Mouse (Mus musculus): ENCODE measurements around the gene Fbxo24. TPM values are rescaled to one million over a fixed set of nuclear protein-coding genes. Genes with fewer than 3 reads are reported as not detected.
"Not testable (repeated sequence)": the region's sequence is repeated elsewhere in the genome, so short reads cannot be mapped to it uniquely, and the experiment has no call there.

Fbxo24 gene
- total RNA-seq, 1 experiment = 1.1 TPM

GRCm38 (mm10) chr5:137629306-137629721 is 512 bp upstream of the Fbxo24 start:
- Histone ChIP-seq H3K4me3 (ENCODE audit: insufficient read depth in 1 of 2, low read depth in 1 of 2, low read length in 2 of 2, poor library complexity in 1 of 2, severe bottlenecking in 1 of 2) (peak overlapping the region; percentile 97 to 99), H3K27ac (ENCODE audit: insufficient read depth, low read depth, low read length, poor library complexity, severe bottlenecking) (peak overlapping the region; percentile 95), H3K9ac (ENCODE audit: insufficient read depth, low read depth, low read length, poor library complexity, severe bottlenecking) (peak overlapping the region; percentile 95), H3K36me3 (ENCODE audit: control insufficient read depth, insufficient read depth, low read length, poor library complexity, severe bottlenecking) (peaks cover 7% of the 10 kb centered on the region), H3K9me3 (ENCODE audit: control insufficient read depth, insufficient read depth, low read depth, low read length) (no peaks in the 10 kb centered on the region), H3K4me1 (ENCODE audit: control insufficient read depth in 2 of 2, insufficient read depth in 2 of 2, low read length in 2 of 2, poor library complexity in 1 of 2) (peaks cover under 1 to 29% of the 10 kb centered on the region in 2 experiments; a peak in 2 of 4 replicates)
- DNase-seq (ENCODE audit: low read depth, low spot score) = no peak
- in situ Hi-C loops (cut with MboI; ENCODE audit: low sequenced_read_pairs in 2 of 2, unreplicated experiment in 2 of 2) = no loop called here
- TF ChIP-seq ZNF384 (IDR thresholded peaks at IDR 0.05; ENCODE audit: low read depth, low read length) (no peak), MAFK (IDR thresholded peaks at IDR 0.05; ENCODE audit: insufficient read depth, low read depth, low read length) (no peak), HCFC1 (IDR thresholded peaks at IDR 0.05; ENCODE audit: borderline replicate concordance, insufficient read depth, low read length) (peak; percentile 9; the same call in 1 of the 2 replicates), CHD2 (IDR thresholded peaks at IDR 0.05; ENCODE audit: low read depth, low read length) (no peak), ZC3H11A (IDR thresholded peaks at IDR 0.05; ENCODE audit: borderline replicate concordance, low read depth, low read length) (no peak)

- H3K9ac ChIP-seq (ENCODE audit: insufficient read depth, low read depth, low read length, poor library complexity, severe bottlenecking) = peak overlapping the region; percentile 90
- H3K4me1 ChIP-seq (ENCODE audit: control insufficient read depth in 2 of 2, insufficient read depth in 2 of 2, low read length in 2 of 2, poor library complexity in 1 of 2) = peaks cover 0 to 21% of the 10 kb centered on the region in 2 experiments; a peak in 1 of 4 replicates
Measured at GRCm38 (mm10) chr5:137627991-137628390, 811 bp downstream of the Fbxo24 start.

GRCm38 (mm10) chr5:137623937-137624530 is 4.8 kb downstream of the Fbxo24 start:
- in situ Hi-C loops (cut with MboI; ENCODE audit: low sequenced_read_pairs in 2 of 2, unreplicated experiment in 2 of 2) = no loop called here
- Histone ChIP-seq H3K9me3 (ENCODE audit: control insufficient read depth, insufficient read depth, low read depth, low read length) (no peaks in the 10 kb centered on the region), H3K4me3 (ENCODE audit: insufficient read depth in 1 of 2, low read depth in 1 of 2, low read length in 2 of 2, poor library complexity in 1 of 2, severe bottlenecking in 1 of 2) (no peak overlapping the region), H3K4me1 (ENCODE audit: control insufficient read depth in 2 of 2, insufficient read depth in 2 of 2, low read length in 2 of 2, poor library complexity in 1 of 2) (peaks cover 0 to 17% of the 10 kb centered on the region in 2 experiments; a peak in 1 of 4 replicates), H3K9ac (ENCODE audit: insufficient read depth, low read depth, low read length, poor library complexity, severe bottlenecking) (no peak overlapping the region), H3K27ac (ENCODE audit: insufficient read depth, low read depth, low read length, poor library complexity, severe bottlenecking) (no peak overlapping the region), H3K36me3 (ENCODE audit: control insufficient read depth, insufficient read depth, low read length, poor library complexity, severe bottlenecking) (no peaks in the 10 kb centered on the region)
- DNase-seq (ENCODE audit: low read depth, low spot score) = no peak
- TF ChIP-seq CHD2 (IDR thresholded peaks at IDR 0.05; ENCODE audit: low read depth, low read length) = no peak
- no peak for TF ChIP-seq ZC3H11A (IDR thresholded peaks at IDR 0.05; ENCODE audit: borderline replicate concordance, low read depth, low read length)
- no peak for TF ChIP-seq HCFC1 (IDR thresholded peaks at IDR 0.05; ENCODE audit: borderline replicate concordance, insufficient read depth, low read length)
- TF ChIP-seq ZNF384 (IDR thresholded peaks at IDR 0.05; ENCODE audit: low read depth, low read length) = no peak
- no peak for TF ChIP-seq MAFK (IDR thresholded peaks at IDR 0.05; ENCODE audit: insufficient read depth, low read depth, low read length)

More at GRCm38 (mm10) chr5:137627991-137628390, 811 bp downstream of the Fbxo24 start:
- TF ChIP-seq CHD2 (IDR thresholded peaks at IDR 0.05; ENCODE audit: low read depth, low read length) (no peak), ZNF384 (IDR thresholded peaks at IDR 0.05; ENCODE audit: low read depth, low read length) (no peak), ZC3H11A (IDR thresholded peaks at IDR 0.05; ENCODE audit: borderline replicate concordance, low read depth, low read length) (no peak), HCFC1 (IDR thresholded peaks at IDR 0.05; ENCODE audit: borderline replicate concordance, insufficient read depth, low read length) (no peak), MAFK (IDR thresholded peaks at IDR 0.05; ENCODE audit: insufficient read depth, low read depth, low read length) (no peak)
- Histone ChIP-seq H3K27ac (ENCODE audit: insufficient read depth, low read depth, low read length, poor library complexity, severe bottlenecking) (peak overlapping the region; percentile 80; the same call in 1 of the 2 replicates), H3K36me3 (ENCODE audit: control insufficient read depth, insufficient read depth, low read length, poor library complexity, severe bottlenecking) (no peaks in the 10 kb centered on the region; the same call in 1 of the 2 replicates), H3K9me3 (ENCODE audit: control insufficient read depth, insufficient read depth, low read depth, low read length) (no peaks in the 10 kb centered on the region), H3K4me3 (ENCODE audit: insufficient read depth in 1 of 2, low read depth in 1 of 2, low read length in 2 of 2, poor library complexity in 1 of 2, severe bottlenecking in 1 of 2) (peak overlapping the region; percentile 88 to 94)
- no peak for DNase-seq (ENCODE audit: low read depth, low spot score)
- in situ Hi-C loops (cut with MboI; ENCODE audit: low sequenced_read_pairs in 2 of 2, unreplicated experiment in 2 of 2) = no loop called here

DNA sequence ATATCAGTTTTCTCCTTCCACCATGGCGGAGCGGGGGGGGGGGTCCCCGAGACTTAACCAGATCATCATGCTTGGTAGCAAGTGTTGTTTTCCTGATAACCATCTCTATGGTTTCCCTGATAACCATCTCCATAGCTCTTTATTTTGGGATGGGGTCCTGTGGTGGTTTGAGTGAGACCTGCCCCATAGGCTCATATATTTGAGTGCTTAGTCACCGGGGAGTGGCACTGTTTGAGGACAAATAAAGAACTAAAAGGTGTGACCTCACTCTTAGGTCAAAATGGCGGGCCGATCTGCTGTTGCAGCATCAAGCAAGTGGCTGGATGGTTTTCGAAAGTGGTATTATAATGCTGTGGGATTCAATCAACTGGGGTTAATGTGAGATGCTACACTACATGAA is 13.5 kb downstream of the Fbxo24 start:
- no peaks in the 10 kb centered on the region for H3K9me3 ChIP-seq (ENCODE audit: control insufficient read depth, insufficient read depth, low read depth, low read length)
- peaks cover 4 to 37% of the 10 kb centered on the region in 2 experiments; a peak in 3 of 4 replicates for H3K4me1 ChIP-seq (ENCODE audit: control insufficient read depth in 2 of 2, insufficient read depth in 2 of 2, low read length in 2 of 2, poor library complexity in 1 of 2)
- DNase-seq (ENCODE audit: low read depth, low spot score) = no peak
- in situ Hi-C loops (cut with MboI; ENCODE audit: low sequenced_read_pairs in 2 of 2, unreplicated experiment in 2 of 2) = no loop called here
- H3K4me3 ChIP-seq (ENCODE audit: insufficient read depth in 1 of 2, low read depth in 1 of 2, low read length in 2 of 2, poor library complexity in 1 of 2, severe bottlenecking in 1 of 2) = no peak overlapping the region
- H3K9ac ChIP-seq (ENCODE audit: insufficient read depth, low read depth, low read length, poor library complexity, severe bottlenecking) = no peak overlapping the region
- no peak for TF ChIP-seq HCFC1 (IDR thresholded peaks at IDR 0.05; ENCODE audit: borderline replicate concordance, insufficient read depth, low read length)
- no peak for TF ChIP-seq MAFK (IDR thresholded peaks at IDR 0.05; ENCODE audit: insufficient read depth, low read depth, low read length)
- TF ChIP-seq ZC3H11A (IDR thresholded peaks at IDR 0.05; ENCODE audit: borderline replicate concordance, low read depth, low read length) = no peak
- no peak for TF ChIP-seq CHD2 (IDR thresholded peaks at IDR 0.05; ENCODE audit: low read depth, low read length)
- no peak overlapping the region for H3K27ac ChIP-seq (ENCODE audit: insufficient read depth, low read depth, low read length, poor library complexity, severe bottlenecking)
- no peaks in the 10 kb centered on the region for H3K36me3 ChIP-seq (ENCODE audit: control insufficient read depth, insufficient read depth, low read length, poor library complexity, severe bottlenecking)

GRCm38 (mm10) chr5:137614921-137615320 is 13.9 kb downstream of the Fbxo24 start:
- in situ Hi-C loops (cut with MboI; ENCODE audit: low sequenced_read_pairs in 2 of 2, unreplicated experiment in 2 of 2); H3K9me3 ChIP-seq (ENCODE audit: control insufficient read depth, insufficient read depth, low read depth, low read length); H3K36me3 ChIP-seq (ENCODE audit: control insufficient read depth, insufficient read depth, low read length, poor library complexity, severe bottlenecking); H3K4me3 ChIP-seq (ENCODE audit: insufficient read depth in 1 of 2, low read depth in 1 of 2, low read length in 2 of 2, poor library complexity in 1 of 2, severe bottlenecking in 1 of 2); DNase-seq (ENCODE audit: low read depth, low spot score); H3K27ac ChIP-seq (ENCODE audit: insufficient read depth, low read depth, low read length, poor library complexity, severe bottlenecking); H3K9ac ChIP-seq (ENCODE audit: insufficient read depth, low read depth, low read length, poor library complexity, severe bottlenecking): not testable (repeated sequence)
- peaks cover 4 to 41% of the 10 kb centered on the region in 2 experiments; a peak in 3 of 4 replicates for H3K4me1 ChIP-seq (ENCODE audit: control insufficient read depth in 2 of 2, insufficient read depth in 2 of 2, low read length in 2 of 2, poor library complexity in 1 of 2)

All from ES-E14 (cell line).